Mouse (Mus musculus) stomach, postnatal 0 days (tissue): Measurements from ENCODE around the gene Tead4. TPM values are rescaled to one million over a fixed set of nuclear protein-coding genes. Genes with fewer than 3 reads are reported as not detected.

ENCODE experiments used
- ATAC-seq: fragments of 200-750 bp; cut with Nextera tagmentation; 2 replicates; pipeline ENCODE4 v1.8.0; 2017; ENCODE audit not compliant: low FRiP score, low TSS enrichment
- DNase-seq: peaks from one replicate; pipeline ENCODE4 v3.0.0-alpha.2; 2016; ENCODE audit warnings: low spot score
- H3K27ac ChIP-seq: fragments of 300-500 bp; sonication (generic); replicated peaks from 2 replicates; pipeline ENCODE4 v1.5.1; 2014; ENCODE audit warnings: mild to moderate bottlenecking, control low read depth
- H3K27me3 ChIP-seq: fragments of 300-500 bp; sonication (generic); 2 replicates; pipeline ENCODE4 v1.6.1; 2014; ENCODE audit warnings: low read length; ENCODE audit not compliant: control insufficient read depth, insufficient read depth
- H3K36me3 ChIP-seq: fragments of 300-500 bp; sonication (generic); 2 replicates; pipeline ENCODE4 v1.6.1; 2014; ENCODE audit warnings: low read length, mixed read lengths; ENCODE audit not compliant: control insufficient read depth, insufficient read depth
- H3K4me1 ChIP-seq: fragments of 300-500 bp; sonication (generic); replicated peaks from 2 replicates; pipeline ENCODE4 v1.6.1; 2014; ENCODE audit warnings: antibody characterized with exemption; ENCODE audit not compliant: control insufficient read depth, insufficient read depth
- H3K4me2 ChIP-seq: fragments of 300-500 bp; sonication (generic); replicated peaks from 2 replicates; pipeline ENCODE4 v1.6.1; 2014; ENCODE audit warnings: low read depth, mild to moderate bottlenecking, control low read depth, moderate library complexity
- H3K4me3 ChIP-seq: fragments of 300-500 bp; sonication (generic); 2 replicates; pipeline ENCODE4 v1.5.1; 2014; ENCODE audit warnings: low read depth, low read length, control low read depth
- H3K9ac ChIP-seq: fragments of 300-500 bp; sonication (generic); 2 replicates; pipeline ENCODE4 v1.6.1; 2014; ENCODE audit warnings: mild to moderate bottlenecking, low read length, control low read depth, mixed read lengths
- H3K9me3 ChIP-seq: fragments of 300-500 bp; sonication (generic); 2 replicates; pipeline ENCODE4 v1.6.1; 2016; ENCODE audit warnings: low read length; ENCODE audit not compliant: control insufficient read depth
- CTCF ChIP-seq: IDR thresholded peaks from 2 replicates; pipeline ENCODE4 v1.5.1; 2016; ENCODE audit warnings: antibody characterized with exemption, low read depth, mild to moderate bottlenecking, moderate library complexity
- EP300 ChIP-seq: optimal IDR thresholded peaks from 2 replicates; pipeline ENCODE3; 2016; ENCODE audit warnings: antibody characterized with exemption
- WGBS: fragments of 180-500 bp; shearing (Covaris S2); extraction: QIAGEN DNeasy Blood & Tissue Kit; methylation state at CpG from one replicate; pipeline ENCODE4 v1.1.7; 2014; 5-methylcytosine and 5-hydroxymethylcytosine counted together
- polyA plus RNA-seq: library from polyadenylated mRNA; unstranded; fragments of >200 nt; fragmentation: Nextera tagmentation; extraction: Ambion mirVana; gene quantifications from 2 replicates; pipeline ENCODE4 v1.2.1, GENCODE M21; 2015

Tead4 gene
- polyA plus RNA-seq, 1 experiment from 2014 or later = 1.5 TPM

DNA sequence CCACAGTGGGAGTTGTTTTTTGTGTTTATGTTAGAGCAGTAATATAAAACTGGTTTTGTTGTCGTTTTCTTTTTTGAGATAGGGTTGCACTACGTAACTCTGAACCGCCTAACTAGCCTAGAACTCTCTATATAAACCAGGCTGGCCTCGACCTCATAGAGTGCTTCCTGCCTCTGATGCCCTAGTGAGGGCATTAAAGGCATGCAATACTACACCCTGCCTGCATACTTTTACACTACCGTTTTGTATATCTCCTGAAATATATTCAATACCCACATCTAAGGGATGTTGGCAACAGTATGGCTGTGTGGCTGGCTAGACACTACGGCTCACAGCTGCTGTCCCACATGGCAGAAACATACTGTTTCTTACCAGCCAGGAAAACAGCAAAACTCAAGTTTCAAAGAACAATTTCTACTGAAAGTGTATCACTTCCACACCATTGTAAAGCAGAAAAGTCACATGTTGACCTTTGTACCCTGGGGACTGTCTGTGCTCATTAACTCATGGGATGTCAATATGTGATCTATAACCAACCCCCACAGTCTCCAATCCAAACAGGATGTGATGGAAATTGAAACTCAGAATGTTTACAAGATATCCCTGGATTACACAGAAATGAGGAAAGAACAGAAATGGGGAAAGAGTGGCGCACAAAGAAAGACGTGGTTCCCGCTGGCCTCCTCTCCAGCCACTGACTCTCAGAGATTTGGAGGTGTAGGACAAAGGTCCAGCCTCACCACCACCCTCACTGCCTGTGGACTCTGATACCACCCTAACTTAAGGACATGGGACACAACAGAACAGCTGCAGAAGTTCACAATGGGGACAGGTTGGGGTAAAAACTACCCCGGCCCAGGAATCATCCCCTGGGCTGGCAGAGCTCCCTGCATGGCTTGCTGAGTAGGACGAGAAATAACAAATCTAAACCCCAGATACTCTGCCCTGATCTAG lies 23.2 kb downstream of the Tead4 start:
- no peak overlapping the region for H3K9ac ChIP-seq
- H3K27me3 ChIP-seq = no peaks in the 10 kb centered on the region
- 71% methylated on average over 11 of the region's 11 CpGs for WGBS
- H3K4me1 ChIP-seq = no peaks in the 10 kb centered on the region
- H3K36me3 ChIP-seq = no peaks in the 10 kb centered on the region
- no peak for TF ChIP-seq EP300
- TF ChIP-seq CTCF = no peak
- DNase-seq = no peak
- no peaks in the 10 kb centered on the region for H3K9me3 ChIP-seq
- H3K4me3 ChIP-seq = no peak overlapping the region
- no peak for ATAC-seq
- H3K4me2 ChIP-seq = no peak overlapping the region
- H3K27ac ChIP-seq = no peak overlapping the region

DNA sequence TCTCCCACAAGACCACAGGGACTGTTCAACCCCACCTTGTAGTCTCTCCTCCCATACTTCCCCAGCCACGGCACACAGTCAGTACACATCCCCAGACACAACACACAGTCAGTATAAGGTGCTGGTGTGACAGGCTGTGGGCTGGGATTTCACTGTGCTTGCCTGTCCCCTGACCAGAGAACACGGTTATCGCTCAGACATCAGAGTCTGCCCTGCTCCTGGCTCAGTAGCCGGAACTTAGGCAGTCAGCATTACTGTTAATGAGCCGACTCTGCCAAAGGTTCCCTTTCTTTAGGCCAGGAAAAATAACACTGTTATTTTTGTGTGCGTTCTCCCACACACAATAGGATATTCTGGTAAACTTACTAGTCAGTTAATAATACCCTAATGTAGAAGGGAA lies 24.3 kb downstream of the Tead4 start:
- WGBS = 91% methylated on average over 6 of the region's 6 CpGs
- DNase-seq = no peak
- no peak overlapping the region for H3K27ac ChIP-seq

DNA sequence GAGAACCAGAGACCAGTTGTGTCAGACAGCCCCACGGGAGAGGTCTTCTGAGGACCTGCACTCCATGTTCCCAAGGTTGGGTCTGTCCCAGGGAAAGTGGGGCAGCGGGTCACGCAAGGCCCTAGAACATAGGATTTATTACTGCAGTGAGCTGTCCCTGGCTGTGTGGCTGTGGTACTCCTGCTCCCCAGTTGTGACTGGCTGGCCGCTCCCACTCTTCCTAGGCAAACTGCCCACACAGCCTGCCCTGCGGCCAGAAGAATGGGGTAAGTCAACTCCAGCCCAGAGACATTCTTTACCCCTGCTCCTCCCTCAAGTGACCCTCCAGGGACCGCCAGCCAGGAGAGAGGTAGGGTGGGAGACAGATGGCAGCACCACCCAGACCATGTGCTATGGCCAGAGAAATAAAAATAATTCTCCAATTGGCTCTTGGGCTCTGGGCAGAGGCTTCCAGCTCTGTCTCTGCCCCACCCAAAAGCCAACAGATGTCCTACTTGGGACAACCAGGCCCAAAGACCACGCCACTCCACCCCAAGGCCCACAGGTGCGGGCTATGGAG lies 25.0 kb downstream of the Tead4 start:
- no peak for TF ChIP-seq EP300
- no peak for TF ChIP-seq CTCF

More for the DNA sequence above, 24.3 kb downstream of the Tead4 start:
- Histone ChIP-seq H3K4me2 (no peak overlapping the region), H3K27me3 (no peaks in the 10 kb centered on the region), H3K4me1 (no peaks in the 10 kb centered on the region), H3K9me3 (no peaks in the 10 kb centered on the region), H3K36me3 (no peaks in the 10 kb centered on the region), H3K9ac (no peak overlapping the region), H3K4me3 (no peak overlapping the region)
- ATAC-seq = no peak
- no peak for TF ChIP-seq EP300
- TF ChIP-seq CTCF = no peak

DNA sequence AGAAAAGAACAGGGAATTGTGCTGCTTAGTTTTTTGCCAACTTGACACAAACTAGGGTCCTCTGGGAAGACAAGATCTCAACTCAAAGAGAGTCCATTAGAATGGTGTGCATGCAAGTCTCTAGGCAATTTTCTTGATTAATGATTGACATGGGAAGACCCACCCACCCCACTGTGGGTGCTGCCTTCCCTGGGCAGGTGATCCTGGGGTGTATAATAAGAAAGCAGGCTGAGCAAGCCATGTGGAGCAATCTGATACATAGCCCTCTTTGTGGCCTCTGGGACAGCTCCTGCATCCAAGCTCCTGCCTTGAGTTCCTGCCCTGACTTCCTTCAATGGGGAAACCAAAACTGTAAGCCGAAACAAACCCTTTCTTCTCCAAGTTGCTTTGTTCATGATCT lies 27.1 kb downstream of the Tead4 start:
- H3K4me3 ChIP-seq = no peak overlapping the region
- no peak overlapping the region for H3K4me2 ChIP-seq
- WGBS = 71% methylated on average over 1 of the region's 1 CpGs
- H3K4me1 ChIP-seq = no peaks in the 10 kb centered on the region
- H3K27me3 ChIP-seq = no peaks in the 10 kb centered on the region
- no peaks in the 10 kb centered on the region for H3K36me3 ChIP-seq
- DNase-seq = no peak
- H3K27ac ChIP-seq = no peak overlapping the region
- no peak overlapping the region for H3K9ac ChIP-seq
- ATAC-seq = no peak
- no peak for TF ChIP-seq CTCF
- no peaks in the 10 kb centered on the region for H3K9me3 ChIP-seq

More for the DNA sequence above, 25.0 kb downstream of the Tead4 start:
- Histone ChIP-seq H3K9me3 (no peaks in the 10 kb centered on the region), H3K36me3 (no peaks in the 10 kb centered on the region), H3K27ac (no peak overlapping the region), H3K4me1 (no peaks in the 10 kb centered on the region), H3K27me3 (no peaks in the 10 kb centered on the region), H3K4me3 (no peak overlapping the region), H3K4me2 (no peak overlapping the region), H3K9ac (no peak overlapping the region)
- ATAC-seq = no peak
- 75% methylated on average over 8 of the region's 8 CpGs for WGBS
- no peak for DNase-seq

DNA sequence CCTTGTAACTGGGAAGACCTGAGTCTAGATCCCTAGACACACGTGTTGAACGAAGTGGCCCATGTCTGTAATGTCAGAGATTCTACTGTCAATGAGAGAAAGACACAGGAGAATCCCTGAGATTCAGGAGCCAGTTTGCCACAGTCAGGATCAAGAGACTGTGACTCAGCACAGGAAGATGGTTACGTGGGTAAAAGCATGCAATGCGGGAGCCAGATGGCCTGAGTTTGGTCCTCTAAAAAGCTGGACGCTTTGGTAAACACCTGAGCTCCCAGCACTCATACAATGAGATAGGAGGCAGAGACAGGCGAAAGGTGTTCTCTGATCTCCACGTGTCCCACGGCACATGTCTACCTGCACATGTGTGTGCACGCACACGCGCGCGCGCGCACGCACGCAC lies 27.9 kb downstream of the Tead4 start:
- H3K27ac ChIP-seq = no peak overlapping the region
- WGBS = 93% methylated on average over 17 of the region's 17 CpGs
- no peaks in the 10 kb centered on the region for H3K27me3 ChIP-seq
- no peak overlapping the region for H3K4me2 ChIP-seq
- DNase-seq (no peak), ATAC-seq (no peak)
- no peak overlapping the region for H3K4me3 ChIP-seq
- no peak for TF ChIP-seq EP300
- TF ChIP-seq CTCF = no peak
- H3K9me3 ChIP-seq = no peaks in the 10 kb centered on the region
- no peak overlapping the region for H3K9ac ChIP-seq
- no peaks in the 10 kb centered on the region for H3K4me1 ChIP-seq
- no peaks in the 10 kb centered on the region for H3K36me3 ChIP-seq

DNA sequence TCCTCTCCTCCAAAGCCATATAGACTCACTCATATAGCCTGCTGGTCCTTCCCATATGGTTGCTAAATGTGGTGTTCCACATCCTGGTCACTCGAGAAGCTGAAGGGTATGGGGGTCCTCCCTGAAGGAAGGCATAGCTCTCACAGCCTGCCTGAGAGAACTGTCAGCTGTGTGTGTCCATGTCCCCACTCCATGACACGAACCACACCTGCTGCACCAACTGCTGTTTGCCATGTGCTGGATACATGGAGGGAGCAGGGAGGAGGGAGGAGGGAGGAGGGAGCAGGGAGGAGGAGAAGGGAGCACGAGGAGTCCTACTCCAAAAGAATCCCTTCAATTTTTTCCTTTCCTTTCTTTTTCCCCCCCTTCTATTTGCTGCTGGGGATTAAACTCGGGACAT lies 30.8 kb downstream of the Tead4 start:
- Histone ChIP-seq H3K36me3 (no peaks in the 10 kb centered on the region), H3K27ac (no peak overlapping the region), H3K4me3 (no peak overlapping the region), H3K9ac (no peak overlapping the region), H3K4me2 (no peak overlapping the region), H3K9me3 (no peaks in the 10 kb centered on the region), H3K4me1 (no peaks in the 10 kb centered on the region), H3K27me3 (no peaks in the 10 kb centered on the region)
- TF ChIP-seq EP300 = no peak
- TF ChIP-seq CTCF = no peak
- DNase-seq (no peak), ATAC-seq (no peak)
- 62% methylated on average over 4 of the region's 4 CpGs for WGBS
